Mouse (Mus musculus) kidney, postnatal 0 days (tissue): Measurements from ENCODE around the gene Gtf2f1. TPM values are rescaled to one million over a fixed set of nuclear protein-coding genes. Genes with fewer than 3 reads are reported as not detected.
A peak's percentile ranks its signal among the peaks of the same experiment; 100 is the strongest.

Experiments
- ATAC-seq: fragments of 200-750 bp; cut with Nextera tagmentation; replicated peaks from 2 replicates; pipeline ENCODE4 v1.8.0; 2017; ENCODE audit warnings: low read depth, moderate number of reproducible peaks, moderate TSS enrichment, moderate library complexity; ENCODE audit not compliant: low FRiP score
- DNase-seq: peaks from one replicate; pipeline ENCODE4 v3.0.0-alpha.2; 2016; ENCODE audit warnings: low spot score
- H3K27ac ChIP-seq: fragments of 300-500 bp; sonication (generic); 2 replicates; pipeline ENCODE4 v1.5.1; 2014; ENCODE audit warnings: mild to moderate bottlenecking
- H3K27me3 ChIP-seq: fragments of 300-500 bp; sonication (generic); 2 replicates; pipeline ENCODE4 v1.6.1; 2014; ENCODE audit warnings: low read length, mixed read lengths; ENCODE audit not compliant: insufficient read depth
- H3K36me3 ChIP-seq: fragments of 300-500 bp; sonication (generic); 2 replicates; pipeline ENCODE4 v1.6.1; 2014; ENCODE audit warnings: low read length, mixed read lengths; ENCODE audit not compliant: insufficient read depth
- H3K4me1 ChIP-seq: fragments of 300-500 bp; sonication (generic); replicated peaks from 2 replicates; pipeline ENCODE4 v1.6.1; 2014; ENCODE audit warnings: antibody characterized with exemption, low read length, mixed read lengths; ENCODE audit not compliant: insufficient read depth
- H3K4me2 ChIP-seq: fragments of 300-500 bp; sonication (generic); 2 replicates; pipeline ENCODE4 v1.6.1; 2014; ENCODE audit warnings: mild to moderate bottlenecking, low read length, moderate library complexity, mixed read lengths
- H3K4me3 ChIP-seq: fragments of 300-500 bp; sonication (generic); replicated peaks from 2 replicates; pipeline ENCODE4 v1.5.1; 2014; ENCODE audit warnings: low read depth, low read length
- H3K9ac ChIP-seq: fragments of 300-500 bp; sonication (generic); 2 replicates; pipeline ENCODE4 v1.6.1; 2014; ENCODE audit warnings: low read depth, low read length
- H3K9me3 ChIP-seq: fragments of 300-500 bp; sonication (generic); replicated peaks from 2 replicates; pipeline ENCODE4 v1.6.1; 2016; ENCODE audit warnings: low read length, inconsistent platforms, mixed read lengths
- CTCF ChIP-seq: IDR thresholded peaks from 2 replicates; pipeline ENCODE4 v1.5.1; 2016; ENCODE audit warnings: antibody characterized with exemption, low read depth, mild to moderate bottlenecking, moderate library complexity
- WGBS: fragments of 180-500 bp; shearing (Covaris S2); extraction: QIAGEN DNeasy Blood & Tissue Kit; methylation state at CpG from one replicate; pipeline ENCODE4 v1.1.7; 2014; 5-methylcytosine and 5-hydroxymethylcytosine counted together
- polyA plus RNA-seq: library from polyadenylated mRNA; unstranded; fragments of >200 nt; fragmentation: Nextera tagmentation; extraction: Ambion mirVana; gene quantifications from 2 replicates; pipeline ENCODE4 v1.2.1, GENCODE M21; 2015

Gtf2f1 gene
- polyA plus RNA-seq, 1 experiment from 2014 or later = 46.7 TPM

GRCm38 (mm10) chr17:56989467-56990114 is 21.5 kb downstream of the Gtf2f1 start:
- 3% methylated on average over 25 of the region's 25 CpGs for WGBS
- peak; percentile 96 for DNase-seq
- H3K4me2 ChIP-seq = peak overlapping the region; percentile 89
- H3K36me3 ChIP-seq = peaks cover 18% of the 10 kb centered on the region
- peak overlapping the region; percentile 67; the same call in 1 of the 2 replicates for H3K27ac ChIP-seq
- peak; percentile 88 for ATAC-seq
- no peaks in the 10 kb centered on the region for H3K27me3 ChIP-seq
- H3K9ac ChIP-seq = peak overlapping the region; percentile 66
- TF ChIP-seq CTCF = no peak
- peaks cover 6% of the 10 kb centered on the region; the same call in 1 of the 2 replicates for H3K4me1 ChIP-seq
- H3K9me3 ChIP-seq = no peaks in the 10 kb centered on the region
- H3K4me3 ChIP-seq = peak overlapping the region; percentile 62

- peak; percentile 30; the same call in 1 of the 2 replicates for TF ChIP-seq CTCF
- Histone ChIP-seq H3K9me3 (no peaks in the 10 kb centered on the region), H3K4me3 (peak overlapping the region; percentile 62; the same call in 1 of the 2 replicates), H3K4me1 (peaks cover 6% of the 10 kb centered on the region; the same call in 1 of the 2 replicates), H3K27ac (no peak overlapping the region), H3K36me3 (peaks cover 13% of the 10 kb centered on the region), H3K4me2 (peak overlapping the region; percentile 89), H3K27me3 (no peaks in the 10 kb centered on the region), H3K9ac (peak overlapping the region; percentile 66; the same call in 1 of the 2 replicates)
- ATAC-seq (no peak), DNase-seq (no peak)
- 72% methylated on average over 7 of the region's 7 CpGs for WGBS
Observed at GRCm38 (mm10) chr17:56988921-56989430, 22.1 kb downstream of the Gtf2f1 start.

DNA sequence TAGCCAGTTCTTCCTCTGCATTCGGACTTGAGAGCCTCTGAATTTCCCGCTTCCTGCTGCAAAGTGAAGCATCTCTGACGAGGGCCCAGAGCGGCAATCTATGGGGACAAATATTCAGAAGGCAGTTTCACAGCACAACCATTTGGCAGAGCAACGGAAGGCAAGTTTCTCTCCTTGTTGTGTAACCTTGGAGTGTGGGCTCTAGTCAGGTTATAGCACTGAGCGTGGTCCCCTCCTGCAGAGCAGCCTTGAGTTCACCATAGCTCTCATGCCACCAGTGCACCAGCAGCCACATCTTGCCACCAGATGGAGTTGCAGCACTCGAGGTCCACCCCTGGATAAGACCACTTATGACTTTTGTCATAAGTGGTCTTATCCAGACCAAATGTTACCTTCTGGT is 22.6 kb downstream of the Gtf2f1 start:
- Histone ChIP-seq H3K27ac (no peak overlapping the region), H3K36me3 (peaks cover 7% of the 10 kb centered on the region), H3K4me2 (no peak overlapping the region), H3K9me3 (no peaks in the 10 kb centered on the region), H3K4me1 (peaks cover 6% of the 10 kb centered on the region; the same call in 1 of the 2 replicates), H3K9ac (no peak overlapping the region), H3K4me3 (no peak overlapping the region), H3K27me3 (no peaks in the 10 kb centered on the region)
- WGBS = 85% methylated on average over 7 of the region's 7 CpGs
- no peak for ATAC-seq
- peak; percentile 41 for TF ChIP-seq CTCF
- no peak for DNase-seq

- Histone ChIP-seq H3K4me3 (no peak overlapping the region), H3K9ac (no peak overlapping the region), H3K27me3 (no peaks in the 10 kb centered on the region), H3K4me2 (no peak overlapping the region), H3K4me1 (peaks cover 5% of the 10 kb centered on the region; the same call in 1 of the 2 replicates), H3K36me3 (no peaks in the 10 kb centered on the region), H3K27ac (no peak overlapping the region), H3K9me3 (no peaks in the 10 kb centered on the region)
- ATAC-seq = no peak
- WGBS = 90% methylated on average over 3 of the region's 3 CpGs
- TF ChIP-seq CTCF = no peak
- DNase-seq = no peak
Observed at GRCm38 (mm10) chr17:56986105-56986805, 24.8 kb downstream of the Gtf2f1 start.

- no peak for DNase-seq
- no peak for ATAC-seq
- 58% methylated on average over 3 of the region's 3 CpGs for WGBS
Observed at GRCm38 (mm10) chr17:56985656-56986055, 25.4 kb downstream of the Gtf2f1 start.

DNA sequence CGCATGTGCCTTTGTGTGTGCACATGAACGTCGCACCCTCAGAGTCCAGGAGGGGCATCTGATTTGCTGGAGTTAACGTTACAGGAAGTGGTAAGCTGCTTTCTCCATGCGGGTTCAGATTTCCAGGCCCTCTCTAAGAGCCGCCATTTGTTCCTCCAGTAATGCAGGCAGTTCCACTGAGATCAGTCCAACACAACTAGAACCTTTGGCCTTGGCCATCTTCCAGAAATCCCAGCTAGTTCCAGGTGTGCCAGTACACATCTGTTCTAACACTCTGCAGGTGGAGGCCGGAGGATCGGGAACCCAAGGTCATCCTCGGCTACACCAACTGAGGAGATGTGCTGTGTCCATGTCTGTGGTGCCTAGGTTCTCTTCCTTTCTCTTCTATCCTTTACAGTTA is 26.2 kb downstream of the Gtf2f1 start:
- WGBS = 74% methylated on average over 9 of the region's 9 CpGs
- H3K27me3 ChIP-seq = no peaks in the 10 kb centered on the region
- no peak overlapping the region for H3K9ac ChIP-seq
- H3K4me1 ChIP-seq = no peaks in the 10 kb centered on the region
- TF ChIP-seq CTCF = no peak
- no peak for DNase-seq
- H3K9me3 ChIP-seq = no peaks in the 10 kb centered on the region
- H3K4me3 ChIP-seq = no peak overlapping the region
- H3K27ac ChIP-seq = no peak overlapping the region
- no peak for ATAC-seq
- no peak overlapping the region for H3K4me2 ChIP-seq
- H3K36me3 ChIP-seq = no peaks in the 10 kb centered on the region

More at GRCm38 (mm10) chr17:56985656-56986055, 25.4 kb downstream of the Gtf2f1 start:
- H3K27ac ChIP-seq = no peak overlapping the region
- no peaks in the 10 kb centered on the region for H3K27me3 ChIP-seq
- H3K4me3 ChIP-seq = no peak overlapping the region
- no peaks in the 10 kb centered on the region for H3K9me3 ChIP-seq
- no peaks in the 10 kb centered on the region for H3K36me3 ChIP-seq
- H3K4me2 ChIP-seq = no peak overlapping the region
- no peaks in the 10 kb centered on the region for H3K4me1 ChIP-seq
- H3K9ac ChIP-seq = no peak overlapping the region
- TF ChIP-seq CTCF = no peak
